Mouse (Mus musculus): Measurements from ENCODE around the gene Nodal.

The Nodal gene

GRCm38 (mm10) chr10:61417672-61418071 is at the start of gene Nodal:
Gene Nodal (plus strand): TSS chr10:61417972.
- no peak for DNase-seq (ENCODE audit: low read depth)

DNA sequence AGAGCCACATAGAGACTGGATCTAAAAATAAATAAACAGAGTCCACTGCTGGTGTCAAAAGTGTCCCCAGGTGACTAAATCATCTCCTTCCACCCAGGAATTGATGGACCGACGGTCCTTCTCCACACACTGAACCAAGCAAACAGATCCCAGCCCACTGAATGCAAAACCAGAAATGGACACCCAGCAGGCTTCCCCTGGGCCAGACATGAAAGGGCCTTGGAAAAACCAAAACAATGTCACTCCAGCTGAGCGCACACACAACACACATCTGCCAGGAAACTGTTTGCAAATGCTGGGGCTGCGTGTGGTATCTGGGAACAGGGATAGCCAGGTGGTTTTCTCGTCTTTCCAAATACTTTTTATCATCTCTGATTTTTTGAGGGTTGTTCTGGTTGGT is 48.0 kb upstream of the Nodal start:
- DNase-seq (ENCODE audit: low read depth) = no peak

DNA sequence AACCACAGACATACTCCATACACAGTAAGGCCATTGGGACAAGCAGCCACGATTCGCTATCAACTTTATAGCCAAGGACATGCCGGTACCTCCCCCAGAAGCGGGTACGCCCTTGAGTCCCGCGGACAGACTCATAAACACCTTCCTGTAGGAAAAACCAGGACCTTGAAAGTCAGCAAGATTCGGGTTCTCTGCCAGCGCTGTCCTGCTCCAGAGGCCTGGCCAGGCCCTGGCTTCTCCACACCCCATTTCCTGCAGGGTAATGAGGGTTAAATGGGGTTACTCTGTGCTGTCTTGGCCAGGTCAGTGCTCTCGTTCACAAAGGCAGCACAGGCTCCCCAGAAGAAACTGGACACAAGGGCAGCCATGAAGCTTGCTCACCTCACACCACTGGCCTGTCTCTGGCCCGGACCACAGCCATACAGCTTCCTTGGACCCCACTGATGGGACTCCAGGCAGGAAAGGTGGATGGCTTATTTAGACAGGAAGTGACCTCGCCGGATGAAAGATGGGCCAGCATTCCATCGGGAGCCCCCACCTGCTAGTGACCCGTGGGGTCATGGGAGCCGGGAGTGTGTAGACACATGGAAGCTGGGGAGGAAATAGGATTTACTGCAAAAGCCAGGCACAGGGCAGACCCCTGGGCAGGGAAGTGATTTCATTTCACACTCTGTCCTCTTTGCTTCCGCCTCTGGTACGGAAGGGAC is 47.3 kb upstream of the Nodal start:
- no peak for DNase-seq (ENCODE audit: low read depth)

DNA sequence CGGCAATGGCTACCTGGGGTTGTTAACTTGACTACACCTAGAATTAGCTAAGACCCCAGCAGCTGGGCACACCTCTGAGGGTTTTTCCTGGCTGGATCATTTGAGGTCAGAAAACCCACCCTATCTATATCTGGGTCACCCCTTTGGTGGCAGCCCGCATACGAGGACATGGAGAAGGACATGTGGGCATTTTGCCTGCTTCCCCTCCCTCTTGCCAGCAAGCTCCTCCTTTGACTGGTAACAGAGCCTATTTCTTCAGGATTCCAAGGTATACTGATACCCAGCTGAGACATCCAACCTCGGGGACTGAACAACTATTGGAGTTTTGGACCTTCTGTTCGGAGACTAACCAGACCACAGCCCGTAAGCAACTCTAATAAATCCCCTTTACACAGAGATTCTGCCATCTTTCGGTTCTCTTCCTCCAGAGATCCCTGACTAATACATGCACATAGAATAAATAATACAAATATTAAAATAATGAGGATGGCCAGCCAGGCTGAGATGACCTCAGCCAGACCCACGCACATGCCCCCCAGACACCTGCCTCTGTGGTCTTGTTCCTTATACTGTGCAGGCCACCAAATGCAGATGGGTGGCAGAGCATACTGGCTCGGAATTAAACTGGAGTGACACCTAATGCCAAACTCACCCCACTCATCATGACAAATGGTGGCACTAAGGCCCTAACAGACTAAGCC is 45.7 kb upstream of the Nodal start:
- DNase-seq (ENCODE audit: low read depth) = no peak

- DNase-seq (ENCODE audit: low read depth) = no peak
Measured at GRCm38 (mm10) chr10:61372585-61372923, 45.2 kb upstream of the Nodal start.

GRCm38 (mm10) chr10:61374076-61374475 is 43.7 kb upstream of the Nodal start:
- DNase-seq (ENCODE audit: low read depth) = no peak

DNA sequence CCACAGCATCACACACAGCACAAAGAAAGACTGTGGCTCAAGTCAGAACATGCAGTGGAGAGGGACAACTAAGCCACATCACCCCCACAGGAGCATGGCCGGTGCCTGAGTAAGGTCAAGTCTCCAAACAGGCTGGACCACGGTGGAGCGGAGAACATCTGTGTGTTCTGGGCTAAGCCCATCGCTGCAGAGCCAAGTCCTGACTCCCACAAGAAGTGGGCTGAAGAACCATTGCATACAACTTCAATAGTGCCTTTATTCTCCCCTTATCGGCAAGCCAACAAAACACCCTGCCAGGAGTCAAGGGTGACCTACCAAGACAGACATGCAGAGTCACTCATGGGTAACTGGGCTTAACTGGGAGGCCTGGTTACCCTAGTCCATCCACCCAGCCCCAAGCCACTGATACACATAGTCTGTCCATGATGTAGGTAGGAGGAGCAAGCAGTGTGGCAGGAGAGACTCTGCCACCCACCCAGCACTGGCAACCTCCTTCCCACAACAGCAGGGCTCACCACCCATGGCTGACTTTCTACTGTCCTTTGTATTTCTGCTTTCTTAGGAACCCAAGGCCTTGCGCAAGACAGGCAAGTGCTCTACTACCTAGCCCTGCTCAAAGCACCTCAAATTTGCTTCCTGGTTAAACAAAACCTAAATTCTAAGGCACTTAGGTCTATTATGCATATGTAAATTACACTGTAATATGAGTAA is 42.8 kb upstream of the Nodal start:
- DNase-seq (ENCODE audit: low read depth) = no peak

DNA sequence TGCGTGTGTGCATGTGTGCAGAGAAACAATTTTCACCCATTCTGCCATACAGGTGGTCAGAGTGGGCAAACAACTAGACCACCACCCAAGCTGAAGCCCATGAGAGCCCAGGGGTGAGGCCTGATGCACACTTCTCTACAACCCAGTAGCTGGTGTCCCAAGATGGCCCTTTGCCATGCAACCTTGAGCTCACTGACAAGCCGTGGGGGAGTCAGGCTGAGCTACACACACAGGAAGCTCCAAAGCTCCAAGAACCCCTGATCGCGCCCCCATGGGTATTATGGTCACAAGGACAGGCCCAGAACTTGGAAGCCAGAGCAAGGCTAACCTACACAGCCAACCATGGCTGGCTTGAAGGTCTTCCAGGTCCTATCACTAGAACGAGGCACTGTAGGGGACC is 39.7 kb upstream of the Nodal start:
- DNase-seq (ENCODE audit: low read depth) = no peak

DNA sequence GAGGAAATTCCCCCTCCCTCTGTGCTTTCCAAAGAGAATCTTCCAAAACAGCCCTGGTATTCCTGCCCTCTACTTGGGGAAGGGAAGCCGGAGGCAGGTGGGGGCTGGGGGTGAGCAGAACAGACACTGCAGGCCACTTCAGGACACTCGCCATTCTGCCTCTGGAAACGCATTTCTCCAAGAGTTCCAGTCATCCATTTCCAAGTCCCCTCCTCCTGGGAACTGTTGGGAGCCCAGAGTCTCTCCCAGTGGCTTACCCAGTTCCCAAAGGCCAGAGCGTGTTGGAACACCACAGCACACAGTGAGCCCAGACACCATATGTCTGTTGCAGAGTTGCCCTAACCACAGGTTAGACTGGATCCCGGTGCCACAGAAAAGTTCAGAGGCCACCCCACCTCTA is 39.1 kb upstream of the Nodal start:
- no peak for DNase-seq (ENCODE audit: low read depth)

GRCm38 (mm10) chr10:61379340-61380040 is 38.3 kb upstream of the Nodal start:
- DNase-seq (ENCODE audit: low read depth) = no peak

GRCm38 (mm10) chr10:61380186-61380585 is 37.6 kb upstream of the Nodal start:
- no peak for DNase-seq (ENCODE audit: low read depth)

DNA sequence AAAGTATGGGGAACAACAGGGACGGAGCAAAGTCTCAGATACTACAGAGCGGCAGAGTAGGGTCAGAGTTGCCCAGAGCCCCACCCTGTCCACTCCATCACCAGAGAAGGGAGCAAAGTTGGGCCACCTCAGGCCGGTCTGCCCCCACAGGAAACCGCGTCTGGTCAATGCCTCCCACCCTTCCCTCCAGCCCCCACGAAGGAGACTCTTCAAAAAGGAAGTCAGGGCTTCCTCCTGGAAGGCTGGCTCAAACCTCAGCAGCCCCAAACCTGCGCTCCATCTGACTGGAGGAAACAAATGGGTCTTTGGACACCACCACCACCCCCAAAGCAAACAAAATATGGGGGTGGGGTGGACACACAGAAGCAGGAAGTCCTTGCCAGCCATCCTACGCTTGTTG is 35.9 kb upstream of the Nodal start:
- DNase-seq (ENCODE audit: low read depth) = no peak

DNA sequence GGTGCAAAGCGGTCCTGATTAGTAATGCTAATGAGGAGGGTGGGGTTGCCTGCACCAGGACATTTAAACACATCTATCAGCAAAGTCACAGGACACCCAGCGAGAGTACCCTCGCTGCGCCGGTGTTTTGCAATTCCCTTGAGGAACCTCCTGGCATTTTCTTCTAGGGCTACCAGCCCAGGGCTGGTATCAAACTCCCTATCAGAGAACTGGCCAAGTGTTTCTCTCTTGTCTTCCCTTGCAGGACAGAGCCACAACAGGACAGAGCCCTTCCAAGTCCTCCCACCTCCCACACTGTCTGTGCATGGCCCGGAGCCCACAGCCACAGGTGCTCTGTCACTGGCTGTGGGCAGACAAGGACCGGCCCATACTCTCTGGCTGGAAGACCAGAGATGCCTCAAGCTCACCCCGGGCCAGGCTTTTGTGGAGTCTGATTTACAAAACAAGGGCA is 35.5 kb upstream of the Nodal start:
- peak; percentile 14 for DNase-seq (ENCODE audit: low read depth)

GRCm38 (mm10) chr10:61383021-61383714 is 34.6 kb upstream of the Nodal start, which contains the start of gene Pald1:
Gene Pald1 (minus strand): TSS chr10:61383530.
- peak; percentile 56 for DNase-seq (ENCODE audit: low read depth)

DNA sequence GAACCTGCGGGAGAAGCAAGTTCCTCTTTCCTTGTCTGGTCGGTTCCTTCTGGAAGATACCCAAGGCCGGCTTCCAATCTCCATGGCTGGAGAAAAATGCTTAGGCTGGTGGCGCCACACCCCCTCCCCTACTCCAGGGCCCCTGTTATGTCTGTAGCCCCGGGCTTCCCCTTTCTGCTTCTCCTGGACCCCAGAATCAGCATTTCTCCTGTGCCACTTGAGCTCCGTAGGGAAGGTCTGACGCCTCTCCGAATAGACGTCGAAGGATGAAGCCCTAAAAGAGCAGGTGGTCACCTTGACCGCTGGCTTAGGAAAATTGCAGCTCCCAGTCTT is 34.1 kb upstream of the Nodal start:
- DNase-seq (ENCODE audit: low read depth) = no peak

DNA sequence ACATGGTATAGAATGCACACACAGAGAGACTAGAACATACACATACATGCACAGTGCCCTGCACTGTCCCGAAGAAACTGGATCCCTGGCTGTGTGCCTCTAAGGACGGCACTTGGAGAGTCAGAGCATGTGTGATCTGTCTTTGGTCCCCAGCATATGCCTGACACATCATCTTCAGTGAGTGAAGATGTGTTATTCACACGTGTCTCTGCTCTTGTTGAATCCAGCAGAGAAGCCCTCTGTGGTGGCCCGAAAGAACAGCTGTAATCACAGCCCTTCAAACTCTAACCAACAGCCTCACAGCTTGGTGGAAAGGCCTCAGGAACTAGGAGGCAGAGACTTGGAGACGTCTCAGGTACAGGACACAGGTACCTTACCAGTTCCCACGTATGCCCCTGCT is 32.6 kb upstream of the Nodal start:
- DNase-seq (ENCODE audit: low read depth) = no peak

GRCm38 (mm10) chr10:61386284-61386683 is 31.5 kb upstream of the Nodal start:
- DNase-seq (ENCODE audit: low read depth) = no peak

DNA sequence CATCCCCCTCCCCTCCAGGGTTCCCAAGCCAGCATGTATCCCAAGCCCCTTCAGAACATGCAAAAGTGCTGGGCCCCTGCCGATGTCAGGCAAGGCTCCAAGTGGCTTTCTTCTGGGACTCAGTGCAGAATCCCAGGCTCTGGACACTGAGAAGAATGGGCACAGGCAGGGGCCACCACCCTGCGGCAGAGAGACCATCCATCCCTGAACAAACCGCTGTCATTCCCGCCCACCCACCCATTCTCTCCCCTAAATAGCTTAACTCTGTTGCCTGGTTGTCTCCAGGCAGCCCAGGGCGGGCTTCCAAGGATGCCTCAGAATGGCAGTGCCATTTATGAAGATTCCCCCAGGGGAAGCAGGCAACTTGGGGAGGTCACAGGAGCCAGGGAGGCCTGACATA is 28.8 kb upstream of the Nodal start:
- no peak for DNase-seq (ENCODE audit: low read depth)

- DNase-seq (ENCODE audit: low read depth) = no peak
Measured at GRCm38 (mm10) chr10:61390148-61390547, 27.6 kb upstream of the Nodal start.

DNA sequence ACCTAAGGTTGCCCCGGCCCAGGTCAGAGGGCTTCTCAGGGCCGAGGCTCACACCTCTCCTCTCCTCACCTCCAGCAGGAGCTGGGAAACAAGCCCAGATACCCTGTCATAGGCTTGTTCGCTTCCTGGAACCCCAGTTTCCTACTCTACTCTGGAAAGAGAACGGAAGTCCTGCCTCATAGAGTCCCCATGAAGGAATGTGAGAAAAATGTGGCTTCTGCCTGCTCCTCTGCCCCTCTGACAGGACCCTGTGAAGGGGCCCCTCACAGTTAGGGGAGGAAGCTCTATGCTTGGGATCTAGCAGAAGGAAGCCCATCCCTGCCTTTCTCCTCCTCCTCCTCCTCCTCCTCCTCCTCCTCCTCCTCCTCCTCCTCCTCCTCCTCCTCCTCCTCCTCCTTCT is 25.2 kb upstream of the Nodal start:
- DNase-seq (ENCODE audit: low read depth) = no peak

DNA sequence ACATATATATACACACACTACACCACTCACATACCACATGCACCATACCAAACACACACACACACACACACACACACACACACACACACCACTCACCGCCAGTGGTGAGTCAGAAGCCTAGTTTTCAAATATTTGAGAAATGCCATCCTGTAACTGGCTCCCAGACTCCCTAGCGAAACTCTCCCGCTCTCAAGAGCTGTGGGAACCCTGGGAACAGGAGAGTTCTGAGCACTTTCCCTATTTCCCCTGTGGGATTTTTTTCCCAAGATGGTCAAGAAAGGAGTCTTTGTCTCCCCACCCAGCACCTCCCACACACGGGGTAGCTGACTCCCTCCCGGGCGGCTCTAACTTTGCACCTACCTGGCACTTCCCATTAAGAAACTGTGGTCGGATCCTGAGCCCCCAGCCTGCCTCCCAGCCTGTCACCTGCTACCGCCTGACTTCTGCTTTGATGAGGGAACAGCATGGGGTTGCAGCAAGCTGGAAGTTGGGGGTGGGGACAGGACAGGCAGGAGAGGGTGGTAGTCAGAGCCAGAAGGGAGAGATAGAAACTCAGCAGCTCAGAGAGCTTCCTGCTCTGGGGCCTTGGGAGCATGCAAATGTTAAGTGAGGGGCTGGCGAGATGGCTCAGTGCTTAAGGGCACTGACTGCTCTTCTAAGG is 23.2 kb upstream of the Nodal start:
- no peak for DNase-seq (ENCODE audit: low read depth)

DNA sequence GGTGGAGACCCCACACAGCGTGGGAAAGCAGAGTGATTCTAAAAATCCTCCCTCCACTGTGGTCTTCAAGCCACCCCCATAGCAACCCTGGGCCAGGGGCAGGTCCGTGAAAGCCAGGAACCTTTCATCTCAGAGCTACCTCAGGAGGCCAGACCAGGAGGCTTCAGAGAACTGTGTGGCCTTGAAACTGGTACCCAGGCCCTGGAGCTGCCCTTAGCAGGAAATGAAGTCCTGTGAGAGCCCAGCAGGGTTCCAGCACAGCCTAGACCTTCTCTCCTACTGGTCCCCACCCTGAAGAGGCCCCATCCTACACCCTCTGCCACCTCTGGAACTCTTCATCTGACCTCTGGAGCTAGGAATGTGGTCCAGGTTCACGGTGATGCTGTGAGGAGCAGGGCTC is 19.6 kb upstream of the Nodal start:
- DNase-seq (ENCODE audit: low read depth) = no peak
